Mouse (Mus musculus) mammary gland, adult 2 months (tissue): ENCODE data around the gene Bpifb4. TPM values are rescaled to one million over a fixed set of nuclear protein-coding genes. Genes with fewer than 3 reads are reported as not detected.

Experiments used
- polyA plus RNA-seq: library from polyadenylated mRNA; depleted of rRNA; stranded (reverse); fragments of >200 nt; gene quantifications from 2 replicates; pipeline ENCODE4 v1.2.3, GENCODE M21; 2012; ENCODE audit warnings: low replicate concordance; rRNA removed

Bpifb4 gene
- not detected in 2 replicates for polyA plus RNA-seq

DNA sequence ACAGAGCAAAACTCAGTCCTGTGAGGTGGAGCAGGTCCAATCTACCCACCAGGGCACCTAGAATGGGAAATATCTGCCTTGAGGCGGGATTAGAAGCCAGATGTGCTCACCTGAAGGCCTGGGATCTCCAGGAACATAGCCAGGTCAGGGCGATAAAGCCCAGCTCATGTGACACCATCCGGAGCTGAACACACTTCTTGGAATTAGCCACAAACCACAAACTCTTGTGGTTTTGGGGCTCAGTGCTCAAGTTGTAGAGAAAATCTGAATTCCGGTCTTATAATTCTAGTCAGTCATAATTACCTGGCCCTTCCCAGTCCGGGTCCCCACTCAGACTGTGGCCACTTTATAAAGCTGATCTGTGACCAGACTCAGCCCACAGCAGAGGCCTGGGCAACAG is at the start of gene Bpifb4:
TSS of gene Bpifb4 (plus strand) at position 370 of the 400 bp plus-strand sequence.

DNA sequence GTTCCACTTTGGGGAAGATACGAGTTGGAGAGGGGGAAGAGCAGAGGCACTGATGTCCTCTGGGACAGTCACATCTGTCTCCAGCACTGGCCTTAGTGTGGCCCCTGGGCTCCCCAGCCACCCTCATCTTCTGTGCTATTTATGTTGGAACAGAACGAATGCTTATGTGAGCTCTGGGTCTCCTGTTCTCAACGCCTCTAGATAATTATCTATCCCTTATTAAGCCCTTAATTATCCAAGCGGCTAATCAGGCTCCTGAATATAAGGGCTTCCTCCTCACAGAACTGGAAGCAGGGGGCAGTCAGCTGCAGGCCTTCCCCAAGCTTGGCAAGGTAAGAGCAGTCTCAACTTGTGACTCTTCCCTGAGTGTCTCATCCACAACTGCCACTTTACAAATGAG is 37.9 kb upstream of the Bpifb4 start, which contains the start of gene Bpifb6:
TSS of gene Bpifb6 (plus strand) at position 301 of the 400 bp plus-strand sequence.

GRCm38 (mm10) chr2:153917930-153918329 is 20.1 kb upstream of the Bpifb4 start, which contains the start of gene Bpifb3:
Bpifb3 (plus strand) TSS chr2:153918230.

GRCm38 (mm10) chr2:153974582-153974981 is 36.6 kb downstream of the Bpifb4 start, which contains the start of gene Bpifa6:
Bpifa6 (plus strand) TSS chr2:153974945.

DNA sequence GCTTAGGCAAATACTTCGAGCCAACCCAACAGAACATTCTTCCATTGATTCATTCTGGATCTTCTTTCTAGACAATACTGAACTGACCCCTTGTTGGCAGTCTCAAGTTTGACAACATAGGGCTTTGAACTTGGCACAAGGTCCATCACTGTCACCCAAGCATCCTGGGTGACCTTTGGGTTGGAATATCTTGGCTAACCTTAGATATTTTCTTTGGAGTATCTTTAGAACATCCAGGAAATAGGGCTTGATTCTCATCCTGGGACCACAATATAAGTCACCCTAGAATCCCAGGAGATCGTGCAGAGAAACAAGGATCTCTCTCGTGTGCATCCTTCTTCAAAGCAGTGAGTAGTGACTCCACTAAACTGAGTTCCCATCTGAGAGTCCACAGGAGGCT is 70.0 kb downstream of the Bpifb4 start, which contains the start of gene Bpifa2:
TSS of gene Bpifa2 (plus strand) at position 301 of the 400 bp plus-strand sequence.

Other genes starting within 250 kb of the Bpifb4 start
- gene Dnmt3c, start 241.6 kb upstream of the Bpifb4 start, polyA plus RNA-seq = not detected in 2 replicates
- gene Mapre1, start 196.9 kb upstream of the Bpifb4 start, polyA plus RNA-seq = 6.0 and 12.2 TPM in 2 replicates
- gene Efcab8, start 158.3 kb upstream of the Bpifb4 start, polyA plus RNA-seq = 1.4 and 1.5 TPM in 2 replicates
- gene Sun5, start 67.1 kb upstream of the Bpifb4 start, polyA plus RNA-seq = not detected in 2 replicates
- gene Bpifb2, start 63.2 kb upstream of the Bpifb4 start, polyA plus RNA-seq = 2.2 and 4.9 TPM in 2 replicates
- gene Bpifb6, start 37.8 kb upstream of the Bpifb4 start, polyA plus RNA-seq = 0.31 and 0.83 TPM in 2 replicates
- gene Bpifb3, start 20.0 kb upstream of the Bpifb4 start, polyA plus RNA-seq = 1.7 and 2.3 TPM in 2 replicates
- not detected in 2 replicates for gene Bpifa6, start 36.7 kb downstream of the Bpifb4 start, polyA plus RNA-seq
- not detected in 2 replicates for gene Bpifa2, start 70.1 kb downstream of the Bpifb4 start, polyA plus RNA-seq
- gene Bpifa3, start 192.1 kb downstream of the Bpifb4 start, polyA plus RNA-seq = not detected in 2 replicates
- gene Bpifa1, start 204.7 kb downstream of the Bpifb4 start, polyA plus RNA-seq = 0.42 TPM in 1 of 2 replicates, not detected in the other
- gene Bpifa5, start 224.4 kb downstream of the Bpifb4 start, polyA plus RNA-seq = not detected in 2 replicates